Mouse (Mus musculus) adrenal gland, postnatal 14 days (tissue): ENCODE data around the gene Slc12a8. TPM values are rescaled to one million over a fixed set of nuclear protein-coding genes. Genes with fewer than 3 reads are reported as not detected.

Experiments
- DNase-seq: peaks from one replicate; pipeline ENCODE4 v3.0.0; 2021; ENCODE audit warnings: mixed read lengths
- total RNA-seq: library from RNA; stranded (reverse); gene quantifications from 2 replicates; pipeline ENCODE4 v1.2.3, GENCODE M21; 2021

Slc12a8 gene
- total RNA-seq, 1 experiment from 2014 or later, result 0.52 TPM

DNA sequence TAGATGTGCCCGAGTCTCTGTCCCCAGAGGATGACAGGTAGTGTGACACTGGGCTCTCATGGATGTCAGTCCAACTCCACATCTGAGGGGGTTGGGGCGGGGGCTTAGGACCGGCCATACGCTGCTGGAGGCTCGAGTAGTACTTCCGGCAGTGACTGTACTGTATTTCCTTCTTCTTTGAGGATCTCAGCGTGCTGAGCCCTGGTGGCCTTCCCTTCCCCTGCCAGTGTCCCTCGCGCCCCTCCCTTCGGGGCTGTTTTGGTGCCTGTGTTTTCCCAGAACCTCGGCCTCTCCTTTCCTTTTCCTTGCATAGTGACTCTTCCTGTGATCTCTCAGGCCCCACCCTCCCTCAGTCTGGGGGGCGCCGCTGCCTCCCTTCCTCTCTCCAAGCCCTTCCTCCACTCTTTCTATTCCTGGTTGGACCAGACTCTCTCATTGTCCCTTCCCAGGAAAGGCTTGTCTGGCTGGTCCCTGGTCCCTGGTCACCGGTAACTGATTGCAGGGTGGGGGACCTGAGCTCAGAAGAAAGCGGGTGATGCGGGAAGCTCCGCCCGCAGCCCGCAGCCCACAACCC lies 66.8 kb downstream of the Slc12a8 start:
- peak; percentile 65 for DNase-seq

DNA sequence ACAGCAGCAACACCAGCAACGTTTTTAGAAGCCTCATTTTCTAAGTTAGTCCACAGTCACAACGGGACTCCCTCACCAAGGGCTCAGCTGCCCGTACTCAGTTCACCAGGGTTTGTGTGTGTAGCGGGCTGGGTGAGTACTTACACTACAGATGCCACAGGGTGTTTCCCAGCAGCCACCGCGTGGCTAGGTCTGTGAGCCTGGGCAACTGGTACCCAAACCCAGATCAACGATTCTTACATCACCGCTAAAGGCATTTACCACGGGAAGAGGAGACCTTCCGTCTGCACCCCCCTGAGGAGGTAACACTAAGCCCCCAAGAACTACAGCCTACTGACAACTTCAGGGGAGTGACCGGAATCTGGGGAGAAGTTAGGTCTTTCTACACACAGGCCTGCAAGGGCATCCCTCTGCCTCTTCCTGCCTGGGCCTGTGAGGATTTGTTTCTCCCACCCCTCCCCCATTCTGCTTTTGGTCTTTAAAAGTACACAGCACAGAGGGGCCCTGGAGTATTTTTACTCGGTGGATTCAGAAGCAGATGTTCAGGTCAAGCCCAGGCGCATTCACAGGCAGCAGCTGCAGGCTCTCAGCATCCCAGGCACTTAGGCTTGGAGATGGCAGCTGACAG lies 67.4 kb downstream of the Slc12a8 start:
- DNase-seq, result no peak

- no peak for DNase-seq
Observed at GRCm38 (mm10) chr16:33585083-33585460, 67.9 kb downstream of the Slc12a8 start.

GRCm38 (mm10) chr16:33587283-33588127 lies 70.4 kb downstream of the Slc12a8 start:
- peak; percentile 55 for DNase-seq

DNA sequence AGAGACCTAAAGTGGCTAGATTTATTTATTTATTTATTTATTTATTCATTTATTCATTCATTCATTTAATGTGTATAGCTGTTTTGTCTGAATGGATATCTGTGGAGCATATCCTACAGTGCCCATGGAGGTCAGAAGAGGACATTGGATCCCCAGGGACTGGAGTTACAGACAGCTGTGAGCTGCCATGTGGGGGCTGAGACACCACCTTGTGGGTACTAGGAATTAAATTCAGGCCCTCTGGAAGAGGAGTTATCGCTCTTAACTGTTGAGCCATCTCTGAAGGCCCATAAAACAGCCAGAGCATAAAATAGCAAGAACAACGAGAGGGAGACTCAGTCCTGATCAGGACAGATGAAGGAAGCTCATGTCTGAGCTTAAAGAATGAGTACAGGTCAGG lies 71.7 kb downstream of the Slc12a8 start:
- no peak for DNase-seq

DNA sequence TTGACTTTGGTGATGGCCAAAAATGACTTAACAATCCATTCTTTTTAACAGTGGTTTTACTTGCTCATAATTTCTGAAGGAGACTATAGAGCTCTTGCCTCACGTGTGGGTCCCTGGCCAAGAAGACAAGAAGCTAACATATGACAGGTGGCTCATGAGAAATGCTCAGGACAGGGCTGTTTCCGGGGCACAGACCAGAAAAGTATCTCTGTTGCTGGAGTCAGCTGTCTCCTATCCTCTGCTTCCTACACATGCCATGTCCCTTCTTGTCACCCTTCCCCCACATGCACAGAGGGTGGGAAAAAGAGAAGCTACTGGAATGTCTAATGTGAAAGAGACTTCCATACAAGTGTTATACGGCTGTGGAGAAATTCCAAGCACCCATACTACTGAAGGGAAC lies 73.3 kb downstream of the Slc12a8 start:
- DNase-seq, result no peak

GRCm38 (mm10) chr16:33591390-33592067 lies 74.4 kb downstream of the Slc12a8 start:
- DNase-seq, result peak; percentile 28

DNA sequence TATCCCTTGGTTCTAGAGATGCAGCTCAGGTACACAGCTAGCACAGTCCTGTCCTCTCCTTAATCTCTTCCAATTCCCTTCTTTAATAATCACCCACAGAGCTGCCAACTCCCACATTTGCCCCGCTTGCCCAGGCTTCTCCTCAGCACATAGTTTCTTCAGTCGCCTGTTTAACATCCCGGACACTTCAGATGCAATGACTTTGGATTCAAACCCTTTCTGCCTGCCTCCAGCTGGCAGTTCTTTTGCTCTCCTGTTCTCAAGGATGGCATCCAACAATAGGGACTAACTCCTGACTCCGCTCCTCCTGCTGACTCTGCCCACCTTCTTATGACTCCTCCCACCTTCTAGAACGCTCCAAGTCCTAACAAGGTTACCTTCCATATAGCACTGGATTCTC lies 75.2 kb downstream of the Slc12a8 start:
- DNase-seq, result no peak

- peak; percentile 39 for DNase-seq
Observed at GRCm38 (mm10) chr16:33593467-33593866, 76.3 kb downstream of the Slc12a8 start.

DNA sequence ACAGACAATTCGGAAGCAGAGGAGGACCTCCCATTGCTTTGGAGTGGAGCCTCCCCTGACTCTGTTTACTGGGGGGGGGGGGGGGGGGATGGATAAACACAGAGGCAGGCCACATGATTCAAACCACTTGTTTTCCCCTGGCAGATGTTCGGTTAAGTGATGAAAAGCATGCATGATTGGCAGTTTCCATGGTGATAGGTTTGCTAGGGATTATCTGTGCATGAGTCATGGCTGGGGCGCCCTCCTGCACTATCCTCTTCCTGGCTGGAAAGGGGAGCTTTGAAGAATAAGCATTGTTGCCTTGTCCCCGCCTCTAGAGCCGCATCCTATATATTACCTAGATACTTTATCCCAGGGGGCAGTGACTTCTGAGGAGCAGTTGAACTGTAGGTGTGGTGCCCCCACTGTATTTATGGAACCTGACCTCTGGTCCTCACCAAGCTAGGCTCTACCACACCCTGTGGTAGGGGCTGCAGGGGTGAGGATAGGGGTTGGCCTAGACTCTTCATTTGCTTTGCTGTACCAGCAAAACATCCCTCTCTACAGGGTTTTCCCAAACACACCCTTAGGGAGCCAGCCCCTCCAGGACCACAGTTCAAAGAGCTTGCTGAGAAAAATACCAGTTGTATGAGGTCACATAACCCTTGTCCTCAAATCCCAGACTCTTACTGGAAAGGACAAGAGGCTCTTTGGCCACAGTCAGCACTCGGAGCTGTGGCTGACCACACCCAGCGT lies 77.1 kb downstream of the Slc12a8 start:
- DNase-seq, result peak; percentile 65

DNA sequence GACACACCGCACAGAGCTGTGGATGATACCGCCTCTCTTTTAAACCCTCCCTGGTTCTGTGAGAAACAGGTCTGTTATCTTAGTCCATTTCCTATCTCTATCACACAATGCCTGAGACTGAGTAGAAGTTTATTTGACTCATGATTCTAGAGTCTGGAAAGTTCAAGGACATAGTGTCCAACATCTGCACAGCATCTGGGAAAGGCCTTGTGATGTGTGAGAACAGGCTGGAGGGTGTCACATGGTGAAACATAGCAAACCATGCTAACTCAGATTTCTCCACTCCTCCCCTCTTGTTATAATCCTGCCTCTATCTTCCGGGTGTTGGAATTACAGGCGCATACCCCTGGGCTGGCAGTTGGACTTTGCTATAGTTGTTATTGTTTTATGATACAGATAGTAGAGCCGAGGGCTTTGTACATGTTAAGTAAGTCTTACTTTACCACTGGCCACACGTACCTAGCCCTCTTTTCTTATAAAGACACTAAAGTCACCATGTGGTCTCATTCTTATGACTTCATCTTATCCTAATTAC lies 78.2 kb downstream of the Slc12a8 start:
- no peak for DNase-seq

DNA sequence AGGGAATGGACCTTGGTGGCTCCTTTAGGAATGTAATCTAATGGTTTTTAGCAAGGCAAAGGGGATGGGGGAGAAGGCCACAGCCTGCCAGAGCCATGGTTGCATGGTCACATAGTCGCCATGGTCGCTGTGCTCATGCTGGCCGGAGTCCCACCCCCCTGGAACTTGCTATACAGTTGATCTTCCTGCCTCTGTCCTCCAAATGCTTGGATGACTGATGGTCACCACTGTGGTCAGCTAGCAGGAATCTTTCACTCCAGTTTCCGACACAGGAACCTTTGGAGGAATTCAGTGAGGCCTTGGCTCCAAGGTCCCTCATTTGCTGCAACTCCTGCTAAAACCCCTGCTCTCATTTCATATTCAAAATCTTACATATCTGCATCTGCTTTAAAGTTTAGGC lies 79.1 kb downstream of the Slc12a8 start:
- DNase-seq, result peak; percentile 55

DNA sequence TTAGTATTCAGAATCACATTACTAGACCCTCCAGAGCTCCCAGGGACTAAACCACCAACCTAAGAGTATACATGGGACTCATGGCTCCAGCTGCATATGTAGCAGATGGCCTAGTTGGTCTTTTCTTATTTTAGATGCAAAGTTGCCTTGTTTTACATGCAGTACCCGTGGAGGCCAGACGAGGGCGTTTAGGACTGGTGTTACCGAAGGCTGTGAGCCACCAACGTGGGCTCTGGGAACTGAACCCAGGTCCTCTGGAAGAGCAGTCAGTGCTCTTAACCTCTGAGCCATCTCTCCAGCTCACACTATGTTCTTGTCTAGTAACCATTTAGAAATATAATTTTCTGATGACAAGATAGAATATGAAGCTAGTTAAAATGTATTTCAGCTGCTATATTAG lies 83.1 kb downstream of the Slc12a8 start:
- DNase-seq, result no peak

DNA sequence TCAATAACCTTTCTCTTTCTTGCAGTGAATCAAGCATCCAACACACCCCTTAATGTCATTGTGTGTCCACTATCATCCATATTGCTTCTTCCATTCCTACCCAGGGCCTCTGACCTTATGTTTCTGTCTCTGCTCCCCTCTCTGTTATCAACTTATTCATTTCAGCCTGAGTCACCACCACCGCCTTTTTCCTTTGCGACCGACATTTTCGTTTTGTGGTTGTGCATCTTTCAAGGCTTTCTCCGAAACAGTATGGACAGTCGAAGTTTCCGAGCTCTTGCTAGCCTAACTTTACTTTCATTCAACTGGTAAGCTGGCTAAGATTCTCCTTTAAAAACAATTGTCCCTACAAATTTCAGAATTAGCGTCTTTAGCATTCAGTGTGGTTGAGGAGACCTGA lies 84.2 kb downstream of the Slc12a8 start:
- no peak for DNase-seq

DNA sequence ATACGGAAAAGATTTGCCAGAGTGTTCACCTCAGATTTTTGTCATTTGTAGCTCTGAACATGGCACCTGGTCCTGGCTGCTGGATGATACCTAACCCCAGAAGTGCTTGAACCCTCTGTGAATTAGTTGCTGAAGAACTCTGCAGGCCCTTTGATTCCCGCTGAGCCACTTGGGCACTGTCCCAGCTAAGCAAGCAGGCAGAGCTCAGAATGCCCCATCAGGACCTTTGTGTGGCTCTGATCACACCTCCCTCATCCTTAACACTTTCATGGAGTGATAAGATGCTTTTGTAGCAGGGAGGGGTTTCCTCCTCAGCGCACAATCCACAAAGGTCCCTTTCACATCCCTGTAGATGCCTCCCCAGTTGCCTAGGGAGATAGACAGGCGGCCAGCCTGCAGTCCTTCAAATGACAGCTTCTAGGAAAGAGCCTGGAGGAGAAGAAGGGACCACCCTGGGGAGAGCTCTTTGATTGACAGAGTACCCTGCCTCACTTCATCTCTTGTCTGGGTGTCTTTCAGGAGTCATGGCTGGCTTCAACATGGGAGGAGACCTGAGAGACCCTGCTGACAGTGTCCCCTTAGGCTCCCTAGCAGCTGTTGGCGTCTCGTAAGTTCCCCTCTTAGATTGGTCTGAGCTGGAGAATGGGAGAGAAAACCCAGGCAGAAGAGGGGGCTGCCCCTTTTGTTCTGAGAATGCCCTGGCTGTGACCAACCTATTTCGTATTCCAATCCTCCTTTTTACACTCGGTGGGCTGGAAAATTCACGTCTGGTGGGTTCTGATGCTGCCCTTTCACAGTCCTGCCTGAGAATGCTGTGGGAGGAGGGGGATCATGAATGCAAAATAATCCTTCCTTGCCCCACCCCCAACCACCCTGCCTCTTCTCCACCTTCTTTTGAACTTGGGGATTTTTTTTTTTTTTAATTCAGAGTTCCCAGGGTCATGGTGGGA lies 88.8 kb downstream of the Slc12a8 start:
- no peak for DNase-seq

DNA sequence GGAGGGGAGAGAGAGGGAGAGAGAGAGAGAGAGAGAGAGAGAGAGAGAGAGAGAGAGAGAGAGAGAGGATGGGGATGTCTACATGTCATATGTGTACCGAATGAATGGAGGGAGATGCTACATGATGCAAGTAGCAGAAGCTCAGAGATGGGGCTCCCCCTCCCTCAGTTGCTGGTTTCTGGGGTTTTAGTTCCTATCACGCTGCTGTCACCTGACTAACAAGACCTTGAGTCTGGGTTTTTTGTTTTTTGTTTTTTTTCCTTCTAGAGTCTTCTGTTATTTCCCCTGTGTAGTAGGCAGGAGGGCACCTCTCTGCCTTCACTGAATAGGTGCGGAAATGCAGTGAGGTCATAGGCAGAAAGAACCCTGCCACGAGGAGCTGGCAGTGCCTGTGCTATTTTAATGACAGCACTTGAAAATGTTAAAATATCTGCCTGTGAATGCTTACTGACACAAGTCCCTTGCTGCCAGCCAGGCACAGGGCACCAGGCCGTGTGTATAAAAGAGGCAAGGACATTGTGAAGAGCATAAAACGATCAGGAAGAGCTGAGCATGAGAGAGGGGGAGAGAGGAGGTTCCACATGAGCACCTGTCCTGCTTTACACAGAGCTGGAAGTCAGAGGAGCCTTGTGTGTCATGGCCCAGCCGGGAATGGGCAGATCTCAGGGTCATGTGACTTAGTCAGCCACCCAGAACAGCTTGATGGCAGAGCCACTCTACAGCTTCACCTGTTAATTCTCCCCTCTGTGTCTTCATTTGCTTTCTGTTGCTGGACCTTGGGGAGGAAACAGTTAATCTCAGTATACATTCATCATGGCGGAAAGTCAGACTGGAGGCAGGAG lies 89.8 kb downstream of the Slc12a8 start:
- no peak for DNase-seq

DNA sequence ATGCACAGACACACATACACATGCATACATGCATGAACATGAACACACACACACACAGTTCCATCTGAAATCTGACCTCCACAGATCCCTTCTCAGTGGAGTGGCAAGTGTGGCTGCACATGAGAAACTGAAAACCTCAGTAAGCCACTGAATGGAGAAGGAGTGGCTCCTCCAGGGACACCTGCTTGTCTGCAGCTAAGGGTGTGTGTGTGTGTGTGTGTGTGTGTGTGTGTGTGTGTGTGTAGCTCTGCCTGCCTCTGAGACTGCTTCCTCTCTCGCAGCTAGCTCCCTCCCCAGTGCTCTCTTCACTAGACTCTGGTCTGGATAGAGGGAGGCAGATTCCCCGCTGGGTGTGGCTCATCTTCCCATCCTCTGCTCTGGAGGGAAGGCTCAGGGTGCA lies 92.4 kb downstream of the Slc12a8 start:
- DNase-seq, result no peak

- DNase-seq, result no peak
Observed at GRCm38 (mm10) chr16:33610466-33610865, 93.3 kb downstream of the Slc12a8 start.

DNA sequence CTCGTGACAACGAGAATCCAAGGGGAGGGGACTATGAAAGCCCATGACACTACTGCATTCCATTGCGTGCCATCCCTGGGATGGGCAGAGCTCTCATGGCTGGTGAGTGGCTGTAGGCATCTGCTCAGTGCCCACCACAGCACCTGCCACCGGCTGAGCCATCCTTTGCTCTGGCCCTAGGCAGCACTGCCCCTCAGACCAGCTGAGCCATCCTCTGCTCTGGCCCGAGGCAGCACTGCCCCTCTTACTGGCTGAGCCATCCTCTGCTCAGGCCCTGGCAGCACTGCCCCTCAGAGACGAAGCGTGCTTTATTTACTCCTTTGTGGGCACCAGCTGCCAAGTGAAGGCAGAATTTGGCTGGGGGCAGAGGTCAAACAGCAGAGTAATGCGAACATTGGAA lies 94.2 kb downstream of the Slc12a8 start:
- DNase-seq, result no peak
